Mouse (Mus musculus) C2C12 (cell line): ENCODE data around the gene Noxred1. TPM values are rescaled to one million over a fixed set of nuclear protein-coding genes. Genes with fewer than 3 reads are reported as not detected.

Experiments used
- H3K27me3 ChIP-seq: one replicate; pipeline ENCODE4 v1.6.1; 2011; ENCODE audit not compliant: control insufficient read depth, insufficient read depth, insufficient read length
- H3K36me3 ChIP-seq: one replicate; pipeline ENCODE4 v1.6.1; 2011; ENCODE audit not compliant: control insufficient read depth, insufficient read depth
- H3K4me3 ChIP-seq: one replicate; pipeline ENCODE4 v1.5.1; 2011; ENCODE audit warnings: mild to moderate bottlenecking, control low read depth; ENCODE audit not compliant: poor library complexity, insufficient read depth, severe bottlenecking
- H3K79me2 ChIP-seq: one replicate; pipeline ENCODE4 v1.6.1; 2011; ENCODE audit not compliant: control insufficient read depth, insufficient read depth
- H3K79me3 ChIP-seq: one replicate; pipeline ENCODE4 v1.6.1; 2011; ENCODE audit warnings: low read depth, control low read depth
- H3ac ChIP-seq: one replicate; pipeline ENCODE3; 2011; ENCODE audit warnings: low read depth; ENCODE audit not compliant: control insufficient read depth, insufficient read length
- CEBPB ChIP-seq: IDR thresholded peaks from one replicate; pipeline ENCODE4 v1.6.1; 2011; ENCODE audit warnings: low read depth, mild to moderate bottlenecking, control low read depth, moderate library complexity
- CTCF ChIP-seq: IDR thresholded peaks from one replicate; pipeline ENCODE4 v1.5.1; 2011; ENCODE audit not compliant: control insufficient read depth, insufficient read depth, insufficient read length
- FOSL1 ChIP-seq: IDR thresholded peaks from one replicate; pipeline ENCODE4 v1.8.0; 2011; ENCODE audit warnings: mild to moderate bottlenecking, low read length; ENCODE audit not compliant: poor library complexity, insufficient read depth, severe bottlenecking
- MAX ChIP-seq: IDR thresholded peaks from one replicate; pipeline ENCODE4 v1.6.1; 2011; ENCODE audit warnings: mild to moderate bottlenecking, control low read depth
- MYOD1 ChIP-seq: IDR thresholded peaks from one replicate; pipeline ENCODE4 v1.6.1; 2011; ENCODE audit warnings: low read depth; ENCODE audit not compliant: control insufficient read depth, insufficient read length
- MYOG ChIP-seq: IDR thresholded peaks from one replicate; pipeline ENCODE4 v1.6.1; 2011; ENCODE audit not compliant: control insufficient read depth, insufficient read length; ENCODE audit errors: extremely low read depth
- USF1 ChIP-seq: IDR thresholded peaks from one replicate; pipeline ENCODE4 v1.6.1; 2011; ENCODE audit warnings: low read depth, mild to moderate bottlenecking, control low read depth, moderate library complexity
- microRNA-seq: library from miRNA; unstranded; fragments of <30 nt; microRNA quantifications from one replicate; pipeline ENCODE4, GENCODE M21; 2019; ENCODE audit warnings: borderline microRNAs expressed
- polyA plus RNA-seq: library from polyadenylated mRNA; unstranded; fragments of >200 nt; fragmentation: generic; extraction: Trizol; gene quantifications from one replicate; pipeline ENCODE4 v1.2.1, GENCODE M21; 2012; ENCODE audit warnings: missing spikeins

Gene Noxred1
- polyA plus RNA-seq, 1 experiment = 0.18 TPM

- peaks cover 15% of the 10 kb centered on the region for H3K79me2 ChIP-seq
- no peaks in the 10 kb centered on the region for H3K27me3 ChIP-seq
- H3K79me3 ChIP-seq = peaks cover 6% of the 10 kb centered on the region
- no peak overlapping the region for H3K4me3 ChIP-seq
- no peak for TF ChIP-seq MAX
- TF ChIP-seq CEBPB = no peak
- no peak for TF ChIP-seq FOSL1
- TF ChIP-seq MYOD1 = no peak
- no peak for TF ChIP-seq CTCF
- TF ChIP-seq USF1 = no peak
- TF ChIP-seq MYOG = no peak
- H3K36me3 ChIP-seq = no peaks in the 10 kb centered on the region
- no peak overlapping the region for H3ac ChIP-seq
These were observed 45.5 kb downstream of the Noxred1 start for GRCm38 (mm10) chr12:87193008-87193407.

GRCm38 (mm10) chr12:87177631-87178030, 60.9 kb downstream of the Noxred1 start:
- peaks cover 7% of the 10 kb centered on the region for H3K36me3 ChIP-seq
- H3ac ChIP-seq = no peak overlapping the region
- TF ChIP-seq MAX (no peak), FOSL1 (no peak), MYOG (no peak), CEBPB (no peak), USF1 (no peak), MYOD1 (no peak)
- no peaks in the 10 kb centered on the region for H3K27me3 ChIP-seq
- H3K79me2 ChIP-seq = no peaks in the 10 kb centered on the region
- no peaks in the 10 kb centered on the region for H3K79me3 ChIP-seq
- no peak overlapping the region for H3K4me3 ChIP-seq

GRCm38 (mm10) chr12:87175194-87175946, 63.2 kb downstream of the Noxred1 start:
- TF ChIP-seq MYOD1 = no peak
- no peak for TF ChIP-seq MYOG
- no peak for TF ChIP-seq CEBPB
- no peak for TF ChIP-seq FOSL1
- TF ChIP-seq USF1 = no peak
- Histone ChIP-seq H3K79me3 (no peaks in the 10 kb centered on the region), H3K79me2 (no peaks in the 10 kb centered on the region), H3K36me3 (peaks cover 6% of the 10 kb centered on the region), H3ac (no peak overlapping the region), H3K27me3 (no peaks in the 10 kb centered on the region), H3K4me3 (no peak overlapping the region)

Small RNA genes lying within 50 kb of the gene (microRNA-seq; reads per million reads assigned to microRNA genes)
- not detected for gene Gm47293

Other genes with a start within 250 kb of the Noxred1 start
- not detected for gene Zdhhc22, start 248.3 kb downstream of the Noxred1 start, polyA plus RNA-seq
- not detected for gene Tmem63c, start 217.4 kb downstream of the Noxred1 start, polyA plus RNA-seq
- 0.06 TPM for gene Ngb, start 136.2 kb downstream of the Noxred1 start, polyA plus RNA-seq
- 28.4 TPM for gene Gstz1, start 91.6 kb downstream of the Noxred1 start, polyA plus RNA-seq
- 9.8 TPM for gene Pomt2, start 90.8 kb downstream of the Noxred1 start, polyA plus RNA-seq
- gene Samd15, start 39.0 kb downstream of the Noxred1 start, polyA plus RNA-seq = 0.26 TPM
- 2.6 TPM for gene Tmed8, start 38.3 kb downstream of the Noxred1 start, polyA plus RNA-seq
- gene Vipas39, start 27.5 kb upstream of the Noxred1 start, polyA plus RNA-seq = 23.2 TPM
- 226 TPM for gene Ahsa1, start 27.7 kb upstream of the Noxred1 start, polyA plus RNA-seq
- gene Ism2, start 61.0 kb upstream of the Noxred1 start, polyA plus RNA-seq = 0.18 TPM
- gene Sptlc2, start 149.6 kb upstream of the Noxred1 start, polyA plus RNA-seq = 44.7 TPM
- 84.9 TPM for gene Slirp, start 205.2 kb upstream of the Noxred1 start, polyA plus RNA-seq
- 12.7 TPM for gene Alkbh1, start 205.3 kb upstream of the Noxred1 start, polyA plus RNA-seq
- gene Snw1, start 233.5 kb upstream of the Noxred1 start, polyA plus RNA-seq = 41.7 TPM